Mouse (Mus musculus) adrenal gland, postnatal 36 days (tissue): ENCODE results near the gene Pacsin3. TPM values are rescaled to one million over a fixed set of nuclear protein-coding genes. Genes with fewer than 3 reads are reported as not detected.

Source experiments
- DNase-seq, 2 experiments: peaks; one replicate each; pipeline ENCODE4 v3.0.0; 2021; ENCODE audit warnings: mixed read lengths in 1 of 2
- total RNA-seq, 2 experiments: library from RNA; stranded (reverse); gene quantifications; 2 replicates each; pipeline ENCODE4 v1.2.3; 2021

The Pacsin3 gene
- total RNA-seq, 2 experiments from 2014 or later: 52.8 to 124 TPM

DNA sequence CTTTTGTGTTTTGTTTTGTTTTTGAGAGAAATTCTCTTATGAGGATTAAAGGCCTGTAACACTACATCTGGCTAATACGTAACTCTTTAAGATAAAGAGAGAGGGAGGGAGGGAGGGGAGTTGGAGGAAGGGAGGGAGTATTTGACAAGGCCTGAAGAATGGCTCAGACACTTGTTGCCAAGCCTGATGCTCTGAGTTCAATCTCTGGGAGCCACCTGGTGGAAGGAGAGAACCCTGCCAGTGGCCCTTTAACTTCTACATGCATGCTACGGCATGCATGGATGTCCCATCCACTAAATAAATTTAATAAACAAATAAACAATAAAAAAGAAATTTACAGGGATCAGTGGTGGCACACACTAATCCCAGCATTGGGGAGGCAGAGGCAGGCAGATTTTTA, 46.1 kb downstream of the Pacsin3 start:
- no peak for DNase-seq

DNA sequence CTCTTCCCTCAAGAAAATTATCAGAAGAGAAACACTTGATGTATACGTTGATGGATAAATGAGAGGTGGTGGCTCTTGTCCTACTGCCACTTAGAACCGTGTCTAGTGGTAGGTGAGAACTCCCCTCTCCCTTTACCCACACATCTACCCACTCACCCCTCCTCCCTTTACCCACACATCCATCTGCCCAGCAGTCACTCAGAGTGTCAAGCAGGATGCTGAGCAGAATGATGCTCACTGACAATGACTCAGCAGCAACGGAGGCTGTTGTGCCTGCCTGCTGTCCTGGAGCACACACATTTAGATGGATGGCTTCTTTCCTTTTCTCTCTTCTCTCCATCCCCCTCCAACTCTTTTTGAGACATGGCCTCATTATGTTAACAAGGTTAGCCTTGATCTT, 47.1 kb downstream of the Pacsin3 start:
- DNase-seq: peak in 1 of 2 experiments; percentile 29

DNA sequence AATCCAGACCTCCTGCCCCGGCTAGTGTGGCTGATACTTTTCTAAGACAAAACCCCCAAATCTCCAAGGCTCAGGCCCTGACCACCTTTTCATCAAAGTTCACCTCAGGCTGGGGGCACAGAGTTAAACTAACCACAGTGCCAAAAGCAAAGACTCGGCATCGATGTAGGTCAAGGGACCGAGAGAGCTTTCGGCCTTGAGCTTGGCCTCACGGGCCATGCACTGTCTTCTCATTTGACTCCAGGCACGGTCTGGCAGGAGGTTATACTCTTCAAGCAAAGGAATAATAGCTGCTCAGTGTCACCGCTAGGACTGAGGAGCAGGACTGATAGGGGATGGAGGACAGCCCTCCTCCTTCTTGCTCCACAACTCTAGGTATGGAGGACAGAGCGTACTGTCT, 50.2 kb downstream of the Pacsin3 start:
- peak; percentile 33 to 60 for DNase-seq

DNA sequence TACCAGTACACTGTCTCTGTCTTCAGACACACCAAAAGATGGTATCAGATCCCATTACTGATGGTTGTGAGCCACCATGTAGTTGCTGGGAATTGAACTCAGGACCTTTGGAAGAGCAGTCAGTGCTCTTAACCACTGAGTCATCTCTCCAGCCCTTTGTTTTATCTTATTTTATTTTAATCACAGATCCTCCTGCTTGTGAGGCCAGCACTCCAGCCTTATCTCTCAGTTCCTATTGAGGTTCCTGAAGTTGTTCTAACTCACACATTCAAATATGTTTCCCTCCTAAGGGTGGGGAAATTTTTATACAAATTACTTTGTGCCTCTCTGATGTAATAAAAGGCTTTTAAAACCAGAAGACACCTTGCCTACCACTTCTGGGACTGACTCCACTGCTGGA, 50.8 kb downstream of the Pacsin3 start:
- no peak for DNase-seq

DNA sequence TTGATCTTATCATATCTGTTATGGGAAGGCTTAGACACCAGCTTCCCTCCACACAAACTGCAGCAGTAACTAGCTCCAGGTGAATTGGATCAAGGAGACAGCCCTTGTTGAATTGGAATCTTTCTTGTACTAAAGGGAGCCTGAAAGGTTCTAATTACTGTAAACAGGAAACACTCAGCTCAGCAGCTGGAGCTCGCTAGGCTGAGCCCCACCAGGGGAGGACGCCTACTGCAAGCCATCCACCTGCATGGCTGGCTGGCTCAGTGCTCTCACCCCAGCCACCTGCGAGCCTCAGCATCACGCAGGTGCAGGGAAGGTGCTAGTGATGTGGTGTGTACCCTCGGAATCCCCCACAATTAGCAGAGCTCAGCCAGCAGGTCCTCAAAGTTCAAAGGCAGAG, 52.9 kb downstream of the Pacsin3 start:
- DNase-seq: no peak

DNA sequence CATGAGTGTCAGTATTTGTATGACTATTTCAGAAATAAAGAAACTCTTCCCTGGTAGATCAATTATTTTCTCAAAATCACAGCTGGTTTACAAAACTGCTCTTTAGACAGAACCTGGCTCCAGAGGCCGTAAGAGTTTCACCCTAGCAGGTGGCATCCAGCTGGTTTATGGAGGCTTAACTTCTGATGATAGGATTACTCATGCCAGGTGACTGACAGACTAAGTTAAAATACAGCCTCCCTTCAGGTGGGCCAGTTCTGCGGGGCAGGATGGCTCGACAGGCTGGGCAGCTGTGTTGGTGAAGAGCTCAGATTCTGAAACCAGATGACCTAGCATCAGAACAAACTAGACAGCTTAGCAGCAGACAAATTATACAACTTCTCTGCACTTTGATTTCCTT, 53.8 kb downstream of the Pacsin3 start:
- DNase-seq: no peak

DNA sequence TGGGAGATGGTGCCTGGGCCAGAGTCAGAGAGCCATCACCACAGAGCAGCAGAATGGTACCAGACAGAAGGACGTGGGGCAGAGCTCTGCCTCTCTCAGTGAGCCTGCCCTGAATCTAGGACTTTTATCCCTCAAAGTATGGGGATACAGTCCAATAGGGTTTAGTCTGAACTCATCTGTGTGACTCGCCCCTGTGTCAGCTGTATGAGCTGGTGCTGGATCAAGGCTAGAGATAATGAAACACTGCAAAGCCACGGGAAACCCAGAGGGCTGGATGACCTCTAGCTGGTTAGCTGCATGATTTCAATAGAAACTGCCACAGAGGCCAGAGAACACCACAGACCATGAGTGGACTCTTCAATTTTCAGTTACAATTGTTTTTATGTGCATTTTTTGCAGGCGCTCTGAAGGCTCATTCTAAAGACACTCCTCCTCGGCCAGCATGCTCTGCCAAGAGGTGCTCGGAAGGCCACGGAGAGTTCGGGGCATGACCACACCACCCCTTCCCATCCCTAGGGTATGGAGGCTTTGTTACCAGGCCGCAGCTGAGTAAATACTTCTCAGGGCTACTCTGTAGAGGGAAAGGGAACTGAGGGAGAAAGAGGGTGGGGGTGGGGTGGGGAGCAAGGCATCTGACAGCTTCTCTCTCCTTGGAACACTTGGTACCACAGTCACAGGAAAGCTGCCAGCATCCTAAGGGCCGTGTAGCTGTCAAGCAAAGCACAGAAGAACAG, 57.0 kb downstream of the Pacsin3 start:
- peak; percentile 53 to 65 for DNase-seq

DNA sequence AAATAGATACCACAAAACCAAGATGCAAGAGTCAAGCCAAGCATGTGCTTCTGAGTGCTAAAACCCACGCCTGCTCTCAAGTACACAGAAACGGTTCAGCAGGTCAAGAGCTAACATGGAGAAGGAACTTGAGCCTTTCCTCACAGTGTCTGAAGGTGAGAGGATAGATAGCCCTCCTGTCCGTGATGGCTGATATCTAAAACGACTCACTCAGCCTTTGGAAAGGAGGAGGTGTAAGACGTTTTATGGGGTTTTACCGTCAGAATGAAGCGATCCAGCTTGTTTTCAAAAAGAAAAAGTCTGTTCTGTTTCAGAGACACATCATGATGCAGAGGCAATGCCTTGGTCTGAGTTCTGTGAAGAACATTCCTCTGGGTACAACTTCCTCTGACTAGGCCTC, 58.4 kb downstream of the Pacsin3 start:
- no peak for DNase-seq

Other genes starting within 250 kb of the Pacsin3 start
- gene Rapsn, start 220.3 kb upstream of the Pacsin3 start, total RNA-seq: 1 to 10 TPM; 1.5 to 2.3 TPM
- 100 to 1,000 TPM; 193 to 228 TPM for gene Psmc3, start 201.9 kb upstream of the Pacsin3 start, total RNA-seq
- 10 to 100 TPM; 24.2 to 31.9 TPM for gene Slc39a13, start 185.5 kb upstream of the Pacsin3 start, total RNA-seq
- 1 to 10 TPM; 3.0 to 7.6 TPM for gene Spi1, start 173.6 kb upstream of the Pacsin3 start, total RNA-seq
- not detected for gene Mybpc3, start 137.8 kb upstream of the Pacsin3 start, total RNA-seq
- gene Madd, start 72.1 kb upstream of the Pacsin3 start, total RNA-seq: 10 to 100 TPM; 18.4 to 26.1 TPM
- gene Nr1h3, start 53.1 kb upstream of the Pacsin3 start, total RNA-seq: 10 to 100 TPM; 26.2 to 34.3 TPM
- gene Acp2, start 53.1 kb upstream of the Pacsin3 start, total RNA-seq: 10 to 100 TPM; 47.8 to 47.9 TPM
- 10 to 100 TPM in 1 of 2 experiments, 1 to 10 TPM in 1; 8.8 to 10.5 TPM for gene Ddb2, start 19.0 kb upstream of the Pacsin3 start, total RNA-seq
- gene Arfgap2, start 9.0 kb downstream of the Pacsin3 start, total RNA-seq: 10 to 100 TPM; 88.2 to 94.6 TPM
- 10 to 100 TPM; 19.3 TPM for gene 1110051M20Rik, start 188.8 kb downstream of the Pacsin3 start, total RNA-seq
- gene Lrp4, start 201.6 kb downstream of the Pacsin3 start, total RNA-seq: 1 to 10 TPM; 4.3 to 4.8 TPM